Mouse (Mus musculus) heart, adult 2 months (tissue): ENCODE results near the gene Kng2.

ENCODE experiments used
- CTCF ChIP-seq: fragments of 200-600 bp; IDR thresholded peaks from 2 replicates; pipeline ENCODE4 v1.8.1; 2022; ENCODE audit warnings: antibody characterized with exemption, mild to moderate bottlenecking, moderate library complexity
- POLR2A ChIP-seq: fragments of 200-500 bp; IDR thresholded peaks from 2 replicates; pipeline ENCODE4 v1.6.1; 2011; ENCODE audit warnings: mild to moderate bottlenecking, low read depth, low read length, control low read depth; ENCODE audit not compliant: insufficient read depth

DNA sequence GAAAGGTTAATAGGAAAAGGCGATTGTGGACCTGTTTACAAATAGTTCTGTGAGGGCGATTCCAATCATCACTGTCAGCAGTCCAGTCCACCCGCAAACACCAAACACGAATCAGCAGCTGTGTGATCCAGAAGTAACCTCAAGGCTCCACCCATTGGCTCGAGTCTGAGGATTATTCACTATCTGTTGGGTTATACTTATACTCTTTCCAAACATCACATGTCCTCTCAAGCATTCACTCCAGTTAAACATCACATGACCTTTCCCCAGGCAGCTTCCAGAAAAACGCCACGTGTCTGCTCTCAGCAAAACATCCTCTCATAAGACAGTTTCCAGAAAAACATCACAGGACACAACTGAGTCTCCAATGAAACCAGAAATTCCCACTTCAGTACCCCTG, 8.5 kb upstream of the Kng2 start:
- no peak for TF ChIP-seq POLR2A
- no peak for TF ChIP-seq CTCF
